Mouse (Mus musculus) layer of hippocampus, adult 9-11 months (tissue): ENCODE results near the gene Tcp11x2.

Source experiments
- DNase-seq: peaks from one replicate; pipeline ENCODE4 v3.0.0; 2022

Gene Tcp11x2

DNA sequence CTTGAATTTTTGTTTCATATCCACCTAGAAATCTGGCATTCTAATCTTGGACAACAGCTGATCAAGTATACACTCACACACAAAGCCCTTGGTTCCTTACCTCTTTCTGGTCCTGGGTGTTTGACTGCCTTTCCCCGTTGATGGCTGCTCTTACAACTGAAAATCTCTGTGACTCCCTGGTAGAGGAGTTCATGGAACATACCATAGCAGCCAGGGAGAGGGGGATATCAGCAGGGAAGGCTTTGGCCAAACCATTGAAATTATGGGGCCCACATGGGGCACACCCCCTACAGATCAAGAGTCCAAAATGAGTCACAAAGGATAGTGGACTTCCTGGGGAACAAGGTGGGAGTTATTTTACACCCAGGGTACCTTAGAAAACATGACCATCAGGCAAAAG is at the start of gene Tcp11x2:
Tcp11x2 (minus strand) TSS at position 158 of the 400 bp plus-strand sequence.
- no peak for DNase-seq

DNA sequence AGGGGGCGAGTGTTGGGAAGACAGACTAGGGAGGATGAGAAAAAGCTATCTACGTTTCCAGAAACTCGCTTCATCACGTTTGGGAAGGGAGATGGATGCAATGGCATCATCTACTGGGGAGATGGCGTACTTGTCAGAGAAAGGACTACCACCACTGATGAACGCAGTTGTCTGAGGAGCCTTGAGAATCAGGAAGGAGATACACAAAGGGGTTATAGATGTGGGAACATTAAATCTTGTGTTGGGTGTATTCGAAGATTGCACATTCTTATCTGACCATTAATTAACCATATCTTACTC is 49.4 kb upstream of the Tcp11x2 start:
- no peak for DNase-seq

DNA sequence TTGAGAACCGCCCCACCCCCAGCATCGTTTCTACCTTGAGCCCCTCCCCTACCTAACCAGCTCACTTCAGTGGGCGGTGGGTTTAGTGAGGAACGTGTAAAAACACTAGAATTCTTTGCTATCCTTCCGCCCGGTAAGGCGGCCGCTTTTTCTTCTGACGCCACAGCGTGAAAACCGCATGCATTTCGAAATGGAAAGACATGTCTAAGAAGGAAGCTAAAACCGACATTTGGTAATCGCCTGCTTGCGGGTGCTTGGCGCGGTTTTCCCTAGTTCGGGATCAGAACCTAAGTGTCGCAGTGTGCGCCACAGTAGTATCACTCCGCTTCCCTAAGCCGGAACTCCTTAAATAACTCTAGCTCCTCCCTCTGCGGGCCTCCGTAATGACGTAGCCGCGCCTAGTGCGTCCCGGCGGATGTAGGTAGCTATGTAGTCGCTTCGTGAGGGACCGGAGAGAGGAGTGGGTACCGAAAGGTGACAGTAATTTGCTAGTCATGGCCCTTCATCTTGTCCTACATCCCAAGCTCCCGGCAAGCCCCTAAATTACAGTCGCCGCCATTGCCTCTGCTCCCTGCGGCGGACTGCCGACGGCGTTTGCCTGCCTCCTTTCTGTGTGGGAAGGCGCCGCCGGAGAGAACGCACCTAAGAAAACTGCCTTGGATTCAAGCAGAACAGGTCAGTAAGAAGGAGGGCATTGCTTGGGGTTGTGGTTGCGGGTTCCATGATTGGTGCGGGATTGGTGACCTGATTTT is 48.9 kb upstream of the Tcp11x2 start, which contains the start of the genes Armcx5 and Gprasp1:
Armcx5 (plus strand) TSS at position 430 of the 752 bp plus-strand sequence.
Gprasp1 (plus strand) TSS at position 430 of the 752 bp plus-strand sequence.
- DNase-seq: peak; percentile 93

DNA sequence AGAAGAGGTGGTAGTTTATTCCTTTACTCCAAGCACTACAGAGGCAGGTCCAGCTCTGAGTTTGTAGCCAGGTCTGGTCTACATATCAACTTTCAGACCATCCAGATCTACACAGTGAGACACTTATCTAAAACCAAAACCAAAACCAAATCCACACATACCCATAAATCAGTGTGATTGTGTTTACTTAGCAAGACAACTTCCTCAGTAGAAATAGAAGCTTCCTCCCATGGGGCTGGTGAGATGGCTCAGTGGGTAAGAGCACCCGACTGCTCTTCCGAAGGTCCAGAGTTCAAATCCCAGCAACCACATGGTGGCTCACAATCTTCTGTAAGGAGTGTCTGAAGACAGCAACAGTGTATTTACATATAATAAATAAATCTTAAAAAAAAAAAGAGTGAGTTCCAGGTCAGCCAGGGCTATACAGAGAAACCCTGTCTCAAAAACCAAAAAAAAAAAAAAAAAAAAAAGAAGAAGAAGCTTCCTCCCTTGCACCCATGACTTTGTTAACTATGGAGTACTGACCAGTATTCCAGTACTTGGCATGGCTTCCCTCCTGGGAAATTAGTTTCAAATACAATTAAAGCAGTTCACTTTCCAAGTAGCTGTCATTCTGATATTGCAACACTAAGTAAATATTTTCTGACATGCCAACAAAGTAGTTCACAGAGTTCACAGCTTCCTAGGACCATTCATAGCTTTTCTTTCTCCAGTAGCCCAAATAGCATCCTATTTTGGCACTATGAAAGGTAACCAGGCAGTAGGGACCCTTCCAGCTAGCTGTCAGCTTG is 45.3 kb upstream of the Tcp11x2 start:
- no peak for DNase-seq

DNA sequence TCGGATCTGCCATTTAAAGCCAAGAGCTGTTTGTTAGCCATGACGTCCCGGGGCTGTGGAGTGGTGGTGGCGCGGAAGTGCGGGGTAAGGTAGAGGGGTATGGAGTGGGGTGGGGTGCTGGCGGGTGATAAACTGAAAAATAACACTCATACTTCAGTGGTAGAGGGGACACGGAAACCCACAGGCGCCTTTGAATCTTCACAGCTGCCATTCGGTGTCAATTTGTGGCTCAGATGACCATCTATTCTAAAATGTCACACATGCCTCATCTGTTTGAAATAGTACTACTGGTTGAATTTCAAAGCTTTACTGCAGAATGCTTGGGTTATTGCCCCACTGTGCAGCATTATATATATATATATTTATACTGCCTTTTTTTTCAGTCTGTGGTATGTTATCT is 31.6 kb upstream of the Tcp11x2 start, which contains the start of gene Tmsb15a:
Tmsb15a (minus strand) TSS at position 101 of the 400 bp plus-strand sequence.
- no peak for DNase-seq

DNA sequence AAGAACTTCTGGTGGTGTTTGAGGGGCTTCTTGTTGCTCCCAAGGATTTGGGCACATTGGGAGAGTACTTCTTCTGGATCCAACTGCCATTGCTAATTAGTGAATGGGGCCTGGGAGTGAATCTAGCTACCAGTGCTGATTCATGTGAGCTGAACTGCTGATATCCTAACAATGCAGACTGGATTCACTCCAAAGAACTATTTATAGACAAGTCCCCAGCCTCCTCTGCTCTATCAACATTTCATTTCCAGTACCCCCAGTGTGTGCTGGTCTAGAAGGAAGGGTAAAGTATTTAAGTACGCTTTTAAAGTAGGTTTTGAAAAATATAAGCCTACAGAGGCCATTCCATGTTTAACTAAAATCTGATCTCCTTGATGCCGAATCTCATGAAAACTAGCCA is 19.3 kb upstream of the Tcp11x2 start:
- no peak for DNase-seq

DNA sequence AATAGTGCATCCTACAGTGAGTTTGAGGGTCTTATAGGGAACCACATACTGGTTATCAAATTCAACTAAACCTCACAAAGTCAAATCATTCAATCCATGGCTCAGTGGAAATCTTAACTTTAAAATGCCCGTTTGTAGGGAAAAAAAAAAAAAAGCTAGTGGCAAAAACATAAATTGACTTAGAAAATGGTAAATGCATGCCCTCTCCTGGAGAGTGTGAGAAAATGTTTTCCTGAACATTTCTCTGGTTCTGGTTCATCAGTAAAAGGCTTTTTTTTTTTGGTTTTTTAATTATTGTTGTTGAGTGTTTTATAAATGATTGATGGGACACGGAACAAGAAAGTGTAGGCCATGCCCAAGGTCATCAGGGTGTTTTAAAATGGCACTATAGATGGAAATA is 10.8 kb upstream of the Tcp11x2 start:
- DNase-seq: no peak

DNA sequence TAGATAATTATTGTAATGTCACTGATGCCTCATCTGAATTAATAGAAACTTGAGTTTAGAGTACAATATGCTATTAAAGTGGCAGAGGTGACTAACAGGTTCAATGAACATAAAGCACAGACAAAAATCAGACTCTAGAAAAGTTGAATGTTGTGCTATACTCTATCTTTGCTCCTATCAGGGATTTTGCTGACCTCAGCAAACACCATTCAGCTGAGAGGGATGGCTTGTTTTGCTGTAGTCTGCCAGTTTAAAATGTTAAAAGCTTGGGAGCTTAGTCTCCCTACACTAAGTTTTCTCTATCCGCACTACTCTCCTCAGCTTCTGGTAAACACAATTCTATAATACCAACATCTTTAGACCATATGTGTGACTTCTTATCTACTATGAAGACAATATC is 9.5 kb upstream of the Tcp11x2 start:
- no peak for DNase-seq

DNA sequence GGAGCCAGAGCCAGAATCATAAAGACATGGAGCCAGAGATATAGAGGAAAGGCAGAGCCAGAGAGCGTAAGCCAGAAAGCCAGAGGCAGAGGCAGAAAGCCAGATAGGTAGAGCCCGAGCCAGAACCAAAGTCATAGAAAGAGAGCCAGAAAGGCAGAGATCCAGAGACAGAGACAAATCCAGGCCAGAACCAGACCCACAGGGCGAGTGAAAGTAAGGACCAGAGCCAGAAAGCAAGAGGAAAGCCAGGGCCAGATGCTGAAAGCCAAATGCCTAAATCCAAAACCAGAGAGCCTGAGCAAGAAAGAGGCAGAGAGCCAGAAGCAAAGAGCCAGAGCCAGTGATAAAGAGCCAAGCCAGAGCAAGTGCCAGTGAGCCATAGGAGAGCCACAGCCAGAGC is 5.8 kb downstream of the Tcp11x2 start:
- no peak for DNase-seq

DNA sequence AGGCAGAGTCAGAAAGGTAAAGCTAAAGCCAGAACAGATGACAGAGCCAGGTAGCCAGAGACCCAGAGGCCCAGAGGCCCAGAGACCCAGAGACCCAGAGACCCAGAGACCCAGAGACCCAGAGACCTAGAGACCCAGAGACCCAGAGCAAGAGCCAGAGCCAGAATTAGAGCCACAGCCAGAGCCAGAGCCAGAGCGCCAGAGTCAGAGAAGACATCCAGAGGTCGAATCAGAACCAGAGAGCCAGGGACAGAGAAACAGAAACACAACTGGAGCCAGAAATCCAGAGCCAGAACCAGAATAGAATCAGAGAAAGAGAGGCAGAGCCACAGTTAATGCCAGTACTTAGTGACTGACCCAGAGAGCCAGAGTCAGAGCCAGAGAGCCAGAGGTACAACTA is 11.7 kb downstream of the Tcp11x2 start:
- no peak for DNase-seq

DNA sequence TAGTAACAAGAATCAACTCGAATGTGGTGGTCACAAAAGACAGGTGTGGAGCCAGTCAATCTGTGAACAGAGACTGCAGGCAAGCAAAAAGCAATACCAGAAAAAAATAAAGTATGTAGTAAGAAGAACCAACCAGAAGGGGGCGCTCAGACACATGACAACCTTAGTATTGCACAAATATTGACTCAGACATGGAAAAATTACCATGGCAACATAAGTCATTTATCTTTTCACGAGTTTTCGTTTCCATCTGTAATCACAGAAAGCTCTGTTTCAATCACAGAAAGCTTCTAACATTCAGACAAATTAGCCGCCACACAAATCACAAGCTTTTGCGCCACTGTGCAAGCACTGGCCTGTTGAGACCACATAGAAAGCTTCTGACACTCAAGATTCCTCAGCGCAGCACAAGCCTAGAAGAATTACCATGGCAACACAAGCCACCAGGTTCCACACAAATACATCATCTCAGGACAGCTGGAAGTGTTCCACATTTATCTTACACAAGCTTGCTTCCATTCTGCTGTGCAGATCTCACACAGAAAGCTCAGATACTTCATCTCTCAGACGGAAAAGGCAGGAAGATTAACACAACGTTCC is 41.3 kb downstream of the Tcp11x2 start:
- DNase-seq: peak; percentile 43

DNA sequence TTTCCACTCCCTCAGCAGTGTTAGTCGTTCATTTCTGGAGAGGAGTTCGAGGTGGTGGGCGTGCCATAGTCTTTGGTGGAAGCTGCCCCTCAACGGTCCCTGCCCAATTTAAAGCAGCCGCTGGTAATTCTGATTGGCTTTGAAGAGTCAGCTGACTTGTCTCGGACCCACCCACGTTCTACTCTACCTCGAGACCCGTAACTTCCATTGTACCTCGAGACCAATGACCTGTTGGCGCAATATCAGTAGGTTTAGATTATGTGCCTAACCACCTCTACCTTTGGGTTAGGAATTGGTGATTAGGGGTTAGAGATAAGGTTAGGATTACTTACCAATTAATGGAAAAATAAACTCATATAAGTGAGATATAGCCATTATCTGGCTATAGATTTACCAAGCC is 66.0 kb downstream of the Tcp11x2 start, which contains the start of gene Prame:
Prame (minus strand) TSS at position 101 of the 400 bp plus-strand sequence.
- DNase-seq: no peak
